Mouse (Mus musculus): ENCODE measurements around the gene Ccdc126. TPM values are rescaled to one million over a fixed set of nuclear protein-coding genes. Genes with fewer than 3 reads are reported as not detected.

Ccdc126 gene
- total and polyA plus RNA-seq, 3 experiments = 0.69 to 14.4 (median 7.6) TPM

GRCm38 (mm10) chr6:49378328-49378727, 59.3 kb downstream of the Ccdc126 start:
- ATAC-seq (ENCODE audit: extremely low read depth, insufficient number of reproducible peaks, low FRiP score, poor library complexity, severe bottlenecking) (no peak; the same call in 1 of the 2 replicates), DNase-seq (ENCODE audit: low spot score) (no peak)
- H3K4me3 ChIP-seq (ENCODE audit: low read depth, low read length) = no peak overlapping the region; the same call in 1 of the 2 replicates
- peaks cover 8% of the 10 kb centered on the region for H3K36me3 ChIP-seq (replicated peaks)
- H3K9me3 ChIP-seq (replicated peaks) = no peaks in the 10 kb centered on the region
- TF ChIP-seq TAL1 (conservative IDR thresholded peaks at IDR 0.05; ENCODE audit: low read depth, low read length) (no peak), POLR2AphosphoS5 (IDR thresholded peaks at IDR 0.05; ENCODE audit: insufficient replicate concordance, low read depth, low read length) (no peak), GATA2 (IDR thresholded peaks at IDR 0.05; ENCODE audit: borderline replicate concordance, low read depth, low read length) (no peak), CTCF (IDR thresholded peaks at IDR 0.05; ENCODE audit: low read depth, low read length) (no peak), GATA1 (IDR thresholded peaks at IDR 0.05; ENCODE audit: borderline replicate concordance, low read length) (no peak)
- peaks cover 8% of the 10 kb centered on the region for H3K4me1 ChIP-seq (ENCODE audit: insufficient read depth, low read depth, low read length)
- peaks cover 7% of the 10 kb centered on the region for H3K27me3 ChIP-seq (ENCODE audit: insufficient read depth, low read length)

Other genes with a start within 250 kb of the Ccdc126 start
- gene Malsu1, start 245.5 kb upstream of the Ccdc126 start, total RNA-seq (2014; fragmentation: Nextera tagmentation) = 29.3 and 34.7 TPM in 2 replicates
- 46.9 and 48.7 TPM in 2 replicates for gene Malsu1, start 245.5 kb upstream of the Ccdc126 start, total RNA-seq (2017)
- 41.4 and 57.6 TPM in 2 replicates for gene Malsu1, start 245.5 kb upstream of the Ccdc126 start, polyA plus RNA-seq (2012)
- 50.9 and 56.3 TPM in 2 replicates for gene Igf2bp3, start 104.3 kb upstream of the Ccdc126 start, total RNA-seq (2014; fragmentation: Nextera tagmentation)
- 36.1 and 41.2 TPM in 2 replicates for gene Igf2bp3, start 104.3 kb upstream of the Ccdc126 start, total RNA-seq (2017)
- 18.5 and 25.9 TPM in 2 replicates for gene Igf2bp3, start 104.3 kb upstream of the Ccdc126 start, polyA plus RNA-seq (2012)
- 174 and 194 TPM in 2 replicates for gene Tra2a, start 55.2 kb upstream of the Ccdc126 start, total RNA-seq (2014; fragmentation: Nextera tagmentation)
- gene Tra2a, start 55.2 kb upstream of the Ccdc126 start, total RNA-seq (2017) = 130 and 160 TPM in 2 replicates
- 20.8 and 35.7 TPM in 2 replicates for gene Tra2a, start 55.2 kb upstream of the Ccdc126 start, polyA plus RNA-seq (2012)
- 8.1 and 9.2 TPM in 2 replicates for gene Fam221a, start 48.5 kb downstream of the Ccdc126 start, total RNA-seq (2014; fragmentation: Nextera tagmentation)
- gene Fam221a, start 48.5 kb downstream of the Ccdc126 start, total RNA-seq (2017) = 3.0 and 6.0 TPM in 2 replicates
- gene Fam221a, start 48.5 kb downstream of the Ccdc126 start, polyA plus RNA-seq (2012) = 0.37 and 0.68 TPM in 2 replicates
- not detected in 2 replicates for gene Stk31, start 76.3 kb downstream of the Ccdc126 start, total RNA-seq (2014; fragmentation: Nextera tagmentation)
- gene Stk31, start 76.3 kb downstream of the Ccdc126 start, total RNA-seq (2017) = 0.06 TPM in 1 of 2 replicates, not detected in the other
- gene Stk31, start 76.3 kb downstream of the Ccdc126 start, polyA plus RNA-seq (2012) = not detected in 2 replicates

Measured in G1E (cell line).